29 mouse cellular contexts compared by ENCODE assay signal in genomic region chr1:89545099-89545498, GRCm38 (mm10).
A peak's percentile ranks its signal among the peaks of the same experiment; 100 is the strongest.
DNase-seq lines count a peak whose midpoint lies in the region; ATAC-seq and TF ChIP-seq lines count a peak whose summit lies in the region.
"Had no signal": no experiment of that assay in that cellular context is flagged by ENCODE, and none has a peak within 500 bp of the region (broad histone marks: within the 10 kb centered on the region; RNA-seq: fewer than 3 reads in every experiment).

No protein-coding gene starts in this region.

- H3K4me1 ChIP-seq in heart, embryonic 10.5 days, result peaks cover 40% of the 10 kb centered on the region
- H3K4me1 ChIP-seq in neural tube, embryonic 15.5 days, result peaks cover 74% of the 10 kb centered on the region
- H3K4me1 ChIP-seq in hindbrain, postnatal 0 days (ENCODE audit: insufficient read depth, low read length), result peaks cover 37% of the 10 kb centered on the region

- H3K36me3 ChIP-seq in heart, embryonic 10.5 days, result no peaks in the 10 kb centered on the region
- no peaks in the 10 kb centered on the region for H3K36me3 ChIP-seq in myocyte (ENCODE audit: control insufficient read depth, insufficient read depth)
- no peaks in the 10 kb centered on the region for H3K36me3 ChIP-seq in neural tube, embryonic 15.5 days
- H3K36me3 ChIP-seq in hindbrain, postnatal 0 days (ENCODE audit: insufficient read depth, low read length), result no peaks in the 10 kb centered on the region
- H3K36me3 ChIP-seq: embryonic facial prominence, embryonic 15.5 days; G1E; hindbrain, embryonic 13.5 days; kidney, embryonic 15.5 days; limb, embryonic 13.5 days; lung, embryonic 15.5 days; midbrain, embryonic 10.5 days; midbrain, embryonic 15.5 days had no signal

- peak; percentile 78 to 84 for DNase-seq in heart, adult 18-20 months
- DNase-seq in heart, embryonic 10.5 days (ENCODE audit: low spot score), result no peak
- DNase-seq in NIH3T3 (ENCODE audit: low read depth), result peak; percentile 82
- DNase-seq in gastrocnemius, postnatal 14 days, result peak; percentile 54
- no peak for DNase-seq in hindbrain, postnatal 0 days (ENCODE audit: low spot score)
- DNase-seq: adrenal gland, postnatal 14 days; cerebellum, adult 11-12 months; cerebellum, adult 9-11 months; kidney, adult 18-20 months; kidney, postnatal 25 days; right cerebral cortex, adult 18-20 months; thymus, adult 18-20 months; thymus, postnatal 4 days had no signal

- no peak for TF ChIP-seq POLR2A in myocyte (IDR thresholded peaks at IDR 0.05; ENCODE audit: insufficient read length, low read depth)

- no peaks in the 10 kb centered on the region for H3K27me3 ChIP-seq in heart, embryonic 10.5 days (ENCODE audit: insufficient read depth, poor library complexity, severe bottlenecking)
- H3K27me3 ChIP-seq in myocyte (ENCODE audit: control insufficient read depth, insufficient read depth, insufficient read length), result no peaks in the 10 kb centered on the region
- H3K27me3 ChIP-seq in neural tube, embryonic 15.5 days (replicated peaks), result no peaks in the 10 kb centered on the region
- no peaks in the 10 kb centered on the region for H3K27me3 ChIP-seq in hindbrain, postnatal 0 days (ENCODE audit: insufficient read depth, low read length)
- H3K27me3 ChIP-seq: embryonic facial prominence, embryonic 15.5 days; hindbrain, embryonic 13.5 days; kidney, embryonic 15.5 days; limb, embryonic 13.5 days; lung, embryonic 15.5 days; midbrain, embryonic 15.5 days; Patski had no signal

- no peak overlapping the region for H3K27ac ChIP-seq in heart, embryonic 10.5 days
- no peak overlapping the region for H3K27ac ChIP-seq in neural tube, embryonic 15.5 days (replicated peaks)
- no peak overlapping the region for H3K27ac ChIP-seq in hindbrain, postnatal 0 days
- H3K27ac ChIP-seq: embryonic facial prominence, embryonic 15.5 days; hindbrain, embryonic 13.5 days; kidney, embryonic 15.5 days; layer of hippocampus, adult 2 months; limb, embryonic 13.5 days; lung, embryonic 15.5 days; midbrain, embryonic 10.5 days; midbrain, embryonic 15.5 days; stomach, postnatal 0 days had no signal

- ATAC-seq in neural tube, embryonic 15.5 days (ENCODE audit: low FRiP score), result no peak
- ATAC-seq in hindbrain, postnatal 0 days, result no peak
- ATAC-seq: forebrain, embryonic 14.5 days; inflammation-experienced regulatory T-cells, adult 6 months; midbrain, embryonic 15.5 days; Patski had no signal

- H3ac ChIP-seq in myocyte (ENCODE audit: control insufficient read depth, insufficient read length), result no peak overlapping the region

- no peaks in the 10 kb centered on the region for H3K9me3 ChIP-seq in heart, embryonic 10.5 days
- H3K9me3 ChIP-seq in neural tube, embryonic 15.5 days (replicated peaks), result no peaks in the 10 kb centered on the region
- no peaks in the 10 kb centered on the region for H3K9me3 ChIP-seq in hindbrain, postnatal 0 days (ENCODE audit: low read length)
- H3K9me3 ChIP-seq: embryonic facial prominence, embryonic 15.5 days; hindbrain, embryonic 13.5 days; kidney, embryonic 15.5 days; limb, embryonic 13.5 days; lung, embryonic 15.5 days; midbrain, embryonic 10.5 days; midbrain, embryonic 15.5 days had no signal

- H3K79me2 ChIP-seq in myocyte (ENCODE audit: control insufficient read depth, insufficient read depth), result peaks cover 93% of the 10 kb centered on the region

- H3K9ac ChIP-seq in neural tube, embryonic 15.5 days (replicated peaks), result no peak overlapping the region
- H3K9ac ChIP-seq in hindbrain, postnatal 0 days (replicated peaks; ENCODE audit: low read length), result no peak overlapping the region
- H3K9ac ChIP-seq: embryonic facial prominence, embryonic 15.5 days; hindbrain, embryonic 13.5 days; kidney, embryonic 15.5 days; limb, embryonic 13.5 days; lung, embryonic 15.5 days; midbrain, embryonic 15.5 days had no signal

- intact Hi-C loops in gastrocnemius, postnatal 14 days (cut with DNase I; ENCODE audit: low total_unique reads), result no loop called here

- H3K4me2 ChIP-seq in myocyte (ENCODE audit: low read depth), result peak overlapping the region; percentile 22
- H3K4me2 ChIP-seq in neural tube, embryonic 15.5 days, result no peak overlapping the region
- H3K4me2 ChIP-seq in hindbrain, postnatal 0 days (ENCODE audit: low read depth, low read length), result no peak overlapping the region
- H3K4me2 ChIP-seq: embryonic facial prominence, embryonic 15.5 days; hindbrain, embryonic 13.5 days; kidney, embryonic 15.5 days; limb, embryonic 13.5 days; liver, embryonic 11.5 days; lung, embryonic 15.5 days; midbrain, embryonic 15.5 days had no signal

- H3K4me3 ChIP-seq in heart, embryonic 10.5 days, result no peak overlapping the region
- no peak overlapping the region for H3K4me3 ChIP-seq in myocyte
- no peak overlapping the region for H3K4me3 ChIP-seq in neural tube, embryonic 15.5 days (replicated peaks)
- no peak overlapping the region for H3K4me3 ChIP-seq in hindbrain, postnatal 0 days (ENCODE audit: low read length)
- H3K4me3 ChIP-seq: embryonic facial prominence, embryonic 15.5 days; hindbrain, embryonic 13.5 days; kidney, embryonic 15.5 days; layer of hippocampus, adult 2 months; limb, embryonic 13.5 days; lung, embryonic 15.5 days; midbrain, embryonic 10.5 days; midbrain, embryonic 15.5 days had no signal

- WGBS in heart, embryonic 10.5 days, result 81% methylated on average over 4 of the region's 4 CpGs
- 61% methylated on average over 4 of the region's 4 CpGs for WGBS in neural tube, embryonic 15.5 days
- WGBS in hindbrain, postnatal 0 days, result 71% methylated on average over 4 of the region's 4 CpGs

- no peak for TF ChIP-seq CTCF in hindbrain, postnatal 0 days (IDR thresholded peaks at IDR 0.05; ENCODE audit: low read depth)

TF ChIP-seq in myocyte, 11 proteins besides CTCF, POLR2A, EP300 and RAD21:
- peak; percentile 100 for TF ChIP-seq CEBPB (IDR thresholded peaks at IDR 0.05; ENCODE audit: insufficient read depth, poor library complexity, severe bottlenecking)
- TF ChIP-seq MYOD1 (IDR thresholded peaks at IDR 0.05; ENCODE audit: control insufficient read depth in 1 of 3, insufficient read length in 2 of 3, low read depth in 2 of 3), result peak in 2 of 3 experiments; percentile 86 to 88
- no peak for TF ChIP-seq POLR2AphosphoS2 (IDR thresholded peaks at IDR 0.05; ENCODE audit: insufficient read length, low read depth)
- TF ChIP-seq TCF12 (IDR thresholded peaks at IDR 0.05; ENCODE audit: insufficient read depth, poor library complexity, severe bottlenecking), result peak; percentile 51
- no peak for TF ChIP-seq MAX (IDR thresholded peaks at IDR 0.05; ENCODE audit: low read depth)
- TF ChIP-seq USF1 (IDR thresholded peaks at IDR 0.05; ENCODE audit: low read depth), result no peak
- TF ChIP-seq E2F4 (IDR thresholded peaks at IDR 0.05; ENCODE audit: insufficient read depth), result no peak
- TF ChIP-seq REST (IDR thresholded peaks at IDR 0.05; ENCODE audit: insufficient read depth, insufficient read length), result no peak
- TF ChIP-seq SRF (IDR thresholded peaks at IDR 0.05; ENCODE audit: control insufficient read depth, insufficient read length, low read depth), result no peak
- TF ChIP-seq TCF3 (IDR thresholded peaks at IDR 0.05; ENCODE audit: insufficient read length, low read depth), result peak; percentile 33
- TF ChIP-seq MYOG (IDR thresholded peaks at IDR 0.05; ENCODE audit: control insufficient read depth in 1 of 3, insufficient read depth in 1 of 3, insufficient read length in 2 of 3, low read depth in 2 of 3), result peak in 1 of 3 experiments; percentile 37

Comparison
In these comparisons a context has a peak if more than half of its experiments do, and no peak if none do; other contexts are left out.
1. DNase-seq: peak in heart, adult 18-20 months (2 of 2), NIH3T3 (single experiment) and gastrocnemius, postnatal 14 days (single experiment); none in heart, embryonic 10.5 days (single experiment) and hindbrain, postnatal 0 days (single experiment).